Mouse (Mus musculus) cortical plate, adult 2 months (tissue): Measurements from ENCODE around the gene Rpl39. TPM values are rescaled to one million over a fixed set of nuclear protein-coding genes. Genes with fewer than 3 reads are reported as not detected.

ENCODE experiments used
- H3K27ac ChIP-seq: fragments of 200-500 bp; 2 replicates; pipeline ENCODE4 v1.5.1; 2012; ENCODE audit warnings: low read length, control low read depth, inconsistent platforms; ENCODE audit not compliant: insufficient read depth
- H3K4me1 ChIP-seq: fragments of 200-500 bp; 2 replicates; pipeline ENCODE4 v1.6.1; 2011; ENCODE audit warnings: low read length; ENCODE audit not compliant: control insufficient read depth, insufficient read depth
- H3K4me3 ChIP-seq: fragments of 200-500 bp; 2 replicates; pipeline ENCODE4 v1.5.1; 2011; ENCODE audit warnings: mild to moderate bottlenecking, low read length, control low read depth; ENCODE audit not compliant: insufficient read depth
- CTCF ChIP-seq: fragments of 200-500 bp; IDR thresholded peaks from 2 replicates; pipeline ENCODE4 v1.5.1; 2011; ENCODE audit warnings: mild to moderate bottlenecking, control low read depth, low read length; ENCODE audit not compliant: insufficient read depth; ENCODE audit errors: extremely low read depth
- POLR2A ChIP-seq: fragments of 200-500 bp; IDR thresholded peaks from 2 replicates; pipeline ENCODE4 v1.6.1; 2011; ENCODE audit warnings: mild to moderate bottlenecking, low read length, control low read depth; ENCODE audit not compliant: insufficient read depth; ENCODE audit errors: extremely low read depth
- polyA plus RNA-seq: library from polyadenylated mRNA; depleted of rRNA; stranded (reverse); fragments of >200 nt; gene quantifications from 2 replicates; pipeline ENCODE4 v1.2.3, GENCODE M21; 2012; rRNA removed

Gene Rpl39
- polyA plus RNA-seq, 1 experiment = 330 TPM

DNA sequence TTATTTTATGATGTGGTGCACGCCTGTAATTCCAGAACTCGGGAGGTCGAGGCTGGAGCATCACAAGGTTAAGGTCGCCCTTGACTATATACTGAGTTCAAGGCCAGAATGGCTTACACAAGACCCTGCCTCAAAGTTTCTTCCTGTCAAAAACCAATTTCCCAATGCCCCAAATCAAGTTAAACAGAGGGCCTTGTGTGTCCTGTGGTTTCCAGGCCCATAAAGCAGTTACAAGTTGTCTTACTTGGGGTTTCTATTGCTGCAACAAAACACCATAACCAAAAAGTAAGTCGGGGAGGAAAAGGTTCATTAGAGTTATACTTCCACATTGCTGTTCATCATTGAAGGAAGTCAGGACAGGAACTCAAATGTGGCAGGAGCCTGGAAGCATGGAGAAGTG lies 16.4 kb downstream of the Rpl39 start:
- Histone ChIP-seq H3K4me1 (no peaks in the 10 kb centered on the region), H3K4me3 (no peak overlapping the region), H3K27ac (no peak overlapping the region)
- TF ChIP-seq CTCF (no peak), POLR2A (no peak)

DNA sequence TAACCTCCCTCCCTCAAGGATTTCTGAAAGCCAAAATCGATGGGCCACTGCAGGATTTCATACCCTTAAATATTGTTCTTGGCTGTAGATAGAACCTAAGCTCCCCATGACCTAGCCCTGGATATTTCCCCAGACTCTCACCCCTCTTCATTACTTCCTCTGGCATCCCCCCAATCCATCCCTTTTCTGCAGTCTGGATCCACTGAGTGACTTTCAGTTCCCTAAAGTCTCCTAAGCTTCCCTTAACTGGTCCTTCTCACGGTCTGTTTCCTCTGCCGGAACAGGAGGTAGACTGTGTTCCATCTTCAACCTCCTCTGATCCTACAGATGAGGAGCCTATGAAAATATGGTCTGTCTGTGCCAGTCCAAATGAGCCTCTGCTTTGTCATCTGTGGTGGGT lies 17.9 kb downstream of the Rpl39 start:
- H3K4me1 ChIP-seq = no peaks in the 10 kb centered on the region
- TF ChIP-seq POLR2A = no peak
- no peak for TF ChIP-seq CTCF
- no peak overlapping the region for H3K4me3 ChIP-seq
- no peak overlapping the region for H3K27ac ChIP-seq

DNA sequence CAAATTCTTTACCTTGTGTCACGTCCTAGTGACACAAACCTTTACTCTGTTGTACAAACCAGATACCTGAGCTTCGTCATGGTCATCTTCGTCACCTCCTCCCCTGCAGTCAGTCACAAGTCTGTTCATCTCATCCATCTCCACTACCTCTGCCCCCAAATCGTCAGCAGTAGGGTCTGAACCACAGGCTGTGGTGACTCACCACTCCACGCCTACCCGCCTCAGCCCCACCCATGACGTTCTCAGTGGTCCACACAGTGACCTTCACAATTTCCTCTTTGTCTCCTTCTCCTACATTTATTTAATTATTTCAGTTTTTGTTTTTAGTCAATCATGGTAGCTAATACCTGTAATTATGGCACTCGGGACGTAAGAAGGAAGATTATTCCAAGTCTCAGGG lies 21.3 kb downstream of the Rpl39 start:
- Histone ChIP-seq H3K4me1 (no peaks in the 10 kb centered on the region), H3K27ac (no peak overlapping the region), H3K4me3 (no peak overlapping the region)
- TF ChIP-seq POLR2A (no peak), CTCF (no peak)

DNA sequence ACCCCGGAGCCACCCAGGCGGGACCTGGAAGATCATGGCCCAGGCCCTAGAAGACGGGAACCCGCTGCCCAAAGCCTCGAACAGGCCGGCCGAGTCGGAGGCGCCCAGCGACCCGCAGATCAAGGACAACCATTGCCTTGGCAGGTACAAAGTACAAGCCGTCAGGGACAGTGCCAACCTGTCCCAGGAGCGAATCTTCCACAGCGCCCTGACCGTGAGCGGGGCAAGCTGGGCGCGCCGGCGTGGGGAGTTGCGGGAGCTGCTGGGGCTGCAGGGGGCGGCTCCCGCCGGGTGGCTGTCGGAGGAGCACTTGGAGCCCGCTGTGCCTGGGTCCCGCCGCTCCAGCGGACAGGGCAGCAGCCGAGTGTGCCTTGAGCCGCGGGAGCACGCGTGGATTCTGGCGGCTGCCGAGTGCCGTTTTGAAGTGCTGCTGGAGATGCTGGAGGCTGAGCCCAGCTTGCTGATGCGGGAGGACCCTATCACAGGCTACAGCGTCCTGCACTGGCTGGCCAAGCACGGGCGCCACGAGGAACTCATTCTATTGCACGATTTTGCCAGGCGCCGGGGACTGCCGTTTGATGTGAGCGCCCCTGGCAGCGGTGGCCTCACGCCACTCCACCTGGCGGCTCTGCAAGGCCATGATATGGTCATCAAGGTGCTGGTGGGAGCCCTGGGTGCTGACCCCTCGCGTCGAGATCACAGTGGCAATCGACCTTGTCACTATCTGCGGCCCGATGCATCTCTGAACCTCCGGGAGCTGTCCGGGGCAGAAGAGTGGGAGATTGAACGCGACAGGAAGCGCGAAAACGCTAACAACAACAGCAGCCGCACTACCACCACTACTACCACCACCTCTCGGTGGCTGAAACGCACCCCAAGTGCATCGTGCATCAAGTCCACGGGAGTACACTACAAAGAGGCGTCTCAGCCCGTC lies 36.0 kb downstream of the Rpl39 start:
- Histone ChIP-seq H3K27ac (no peak overlapping the region), H3K4me3 (no peak overlapping the region), H3K4me1 (no peaks in the 10 kb centered on the region)
- TF ChIP-seq POLR2A (no peak), CTCF (no peak)

- Histone ChIP-seq H3K27ac (no peak within 1 kb of the TSS), H3K4me1 (no peaks in the 10 kb centered on the region), H3K4me3 (no peak within 1 kb of the TSS)
- TF ChIP-seq CTCF (no peak), POLR2A (no peak)
These were observed 36.9 kb downstream of the Rpl39 start, which contains the start of gene Sowahd for GRCm38 (mm10) chrX:37048066-37048889. Gene Sowahd, plus strand, starts transcription at chrX:37048845.

DNA sequence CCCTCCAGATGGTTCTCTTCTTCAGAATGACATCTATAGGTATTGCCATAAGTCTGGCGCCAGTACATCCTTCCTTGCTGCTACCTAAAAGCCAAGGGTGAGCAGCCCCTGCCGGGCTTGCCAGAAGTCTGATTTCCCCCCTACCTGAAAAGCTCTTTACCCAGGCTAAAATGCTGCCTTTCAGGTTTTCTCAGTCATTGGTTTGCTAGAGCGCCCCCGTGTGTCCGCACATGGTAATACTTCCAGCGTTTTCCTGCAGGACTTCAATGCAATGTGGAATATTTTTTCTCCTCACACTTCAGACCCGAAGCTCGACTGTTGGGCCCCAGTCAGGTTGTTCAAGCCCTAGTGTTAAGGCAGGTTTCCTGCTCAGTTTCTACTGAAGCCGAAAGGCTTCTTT lies 42.5 kb downstream of the Rpl39 start:
- Histone ChIP-seq H3K4me3 (no peak overlapping the region), H3K4me1 (no peaks in the 10 kb centered on the region), H3K27ac (no peak overlapping the region)
- no peak for TF ChIP-seq POLR2A
- peak; percentile 52 for TF ChIP-seq CTCF

Other genes starting within 250 kb of the Rpl39 start
- 41.1 and 44.7 TPM in 2 replicates for gene Ube2a, start 211.5 kb downstream of the Rpl39 start, polyA plus RNA-seq
- 23.2 and 26.0 TPM in 2 replicates for gene C330007P06Rik, start 211.3 kb downstream of the Rpl39 start, polyA plus RNA-seq
- gene Nkrf, start 182.5 kb downstream of the Rpl39 start, polyA plus RNA-seq = 16.5 and 16.7 TPM in 2 replicates
- 58.4 and 60.1 TPM in 2 replicates for gene Sept6, start 93.6 kb downstream of the Rpl39 start, polyA plus RNA-seq
- gene Sowahd, start 36.6 kb downstream of the Rpl39 start, polyA plus RNA-seq = not detected in 2 replicates
- gene Upf3b, start 24.9 kb upstream of the Rpl39 start, polyA plus RNA-seq = 20.0 and 24.0 TPM in 2 replicates
- gene Nkap, start 41.4 kb upstream of the Rpl39 start, polyA plus RNA-seq = 4.6 and 4.8 TPM in 2 replicates
- gene Akap14, start 83.4 kb upstream of the Rpl39 start, polyA plus RNA-seq = 0.08 TPM in 1 of 2 replicates, not detected in the other
- gene Ndufa1, start 105.8 kb upstream of the Rpl39 start, polyA plus RNA-seq = 473 and 556 TPM in 2 replicates
- gene Rnf113a1, start 105.8 kb upstream of the Rpl39 start, polyA plus RNA-seq = 7.8 and 8.1 TPM in 2 replicates
- not detected in 2 replicates for gene Gm9, start 125.6 kb upstream of the Rpl39 start, polyA plus RNA-seq
- not detected in 2 replicates for gene Rhox1, start 136.9 kb upstream of the Rpl39 start, polyA plus RNA-seq
- not detected in 2 replicates for gene Rhox2a, start 159.6 kb upstream of the Rpl39 start, polyA plus RNA-seq
- not detected in 2 replicates for gene Rhox3a, start 164.5 kb upstream of the Rpl39 start, polyA plus RNA-seq
- gene Rhox4a, start 179.9 kb upstream of the Rpl39 start, polyA plus RNA-seq = not detected in 2 replicates